Mouse (Mus musculus): ENCODE data around the gene Cntn4.

The Cntn4 gene

DNA sequence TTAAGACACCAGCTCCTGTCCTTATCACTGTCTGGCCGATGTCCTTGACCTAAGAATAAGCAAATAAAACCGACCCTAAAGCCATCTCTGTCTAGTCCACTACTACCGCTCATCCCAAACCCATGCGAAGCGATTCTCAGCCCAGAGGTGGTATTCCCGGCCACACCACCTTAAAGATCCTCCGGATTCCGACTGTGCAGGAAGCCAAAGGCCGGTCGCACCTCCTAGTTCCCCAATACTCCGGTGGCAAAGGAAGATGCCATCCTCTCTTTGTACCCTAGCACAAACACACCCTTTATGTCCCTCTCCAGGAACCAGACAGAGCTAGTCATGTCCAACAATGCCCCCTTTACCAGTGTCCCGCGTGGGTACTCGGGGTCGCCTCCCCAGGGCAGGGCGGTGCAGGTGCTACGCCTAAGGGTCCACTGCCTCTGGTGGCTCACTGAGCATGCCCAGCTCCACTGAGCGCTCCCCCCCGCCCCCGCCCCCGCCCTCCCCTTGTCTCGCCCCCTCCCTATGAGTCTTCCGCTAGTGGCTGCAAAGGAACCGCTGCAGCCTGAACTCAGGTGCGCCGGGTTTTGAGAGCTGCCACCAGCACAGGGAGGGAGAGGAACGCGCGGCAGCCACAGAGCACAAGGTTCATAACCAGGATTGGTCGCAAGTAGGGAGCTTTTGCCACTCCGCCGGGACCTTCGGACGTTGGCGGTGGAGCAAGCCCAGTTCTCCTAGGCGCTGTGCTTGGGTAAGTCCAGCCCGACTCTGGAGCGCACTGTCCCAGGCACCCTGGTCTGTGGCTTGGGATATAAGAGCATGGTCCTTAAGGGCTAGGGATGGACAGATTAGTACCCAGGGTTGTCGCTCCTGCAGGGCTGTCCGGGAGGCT, at the start of gene Cntn4:
Cntn4 (plus strand) TSS at position 512 of the 883 bp plus-strand sequence.
- peak; percentile 84 for DNase-seq (ENCODE audit: low spot score)

DNA sequence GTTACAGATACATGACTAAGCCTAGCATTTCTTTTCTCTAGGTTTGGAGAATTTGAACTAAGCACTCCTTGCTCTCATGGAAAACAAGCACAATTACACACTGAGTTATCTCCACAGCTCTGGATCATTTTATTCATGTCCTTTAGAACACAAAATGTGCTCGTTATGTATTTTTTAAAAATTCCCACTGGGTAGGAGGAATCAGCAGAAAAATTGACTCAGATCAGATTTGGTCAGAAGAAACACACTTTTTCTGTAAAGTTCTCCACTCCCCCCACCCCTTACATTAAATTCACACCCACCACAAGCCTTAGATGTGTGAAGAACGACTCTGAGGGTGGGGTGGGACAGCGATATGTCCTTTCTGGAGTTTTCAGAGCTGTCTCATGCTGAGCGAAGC, 3.2 kb upstream of the Cntn4 start:
- DNase-seq (ENCODE audit: low spot score), result no peak

DNA sequence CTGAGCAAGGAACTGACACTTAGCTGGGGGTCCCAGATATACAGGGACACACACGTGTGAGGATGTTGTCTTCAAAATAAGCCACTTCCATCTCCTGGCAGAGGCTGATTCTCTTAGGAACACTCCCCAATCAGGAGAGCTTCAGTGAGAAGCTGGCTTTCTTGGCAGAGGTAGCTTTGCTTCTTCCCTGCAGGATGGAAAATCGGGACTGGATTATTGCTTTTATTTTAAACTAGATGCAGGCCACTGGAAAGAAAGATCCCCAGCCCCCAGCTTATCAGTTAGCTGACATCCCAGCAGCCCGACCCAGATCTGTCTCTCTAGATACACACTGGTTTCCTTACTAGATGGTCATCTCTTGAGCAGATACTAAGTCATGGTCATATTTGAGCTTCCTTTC, 2.4 kb upstream of the Cntn4 start:
- peak; percentile 55 for DNase-seq (ENCODE audit: low spot score)

DNA sequence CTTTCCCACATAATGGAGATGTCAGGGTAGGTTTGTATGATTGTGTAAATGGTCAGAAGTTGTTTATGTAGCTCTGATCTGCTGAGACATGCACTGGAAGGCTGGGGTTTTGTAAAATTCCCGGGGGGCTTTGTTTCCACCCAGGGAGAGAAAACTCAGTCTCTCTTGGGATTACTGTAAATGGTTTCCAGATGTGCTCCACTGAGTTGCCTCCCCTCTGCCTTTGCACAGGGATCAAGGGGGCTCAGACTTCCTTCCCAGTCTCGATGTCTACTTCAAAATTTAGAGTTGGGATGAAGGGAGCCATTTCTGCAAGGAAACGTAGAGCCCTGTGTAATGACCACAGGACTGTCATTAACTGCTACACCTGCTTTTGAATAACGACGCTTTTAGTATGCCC, 823 bp upstream of the Cntn4 start:
- DNase-seq (ENCODE audit: low spot score), result peak; percentile 39

DNA sequence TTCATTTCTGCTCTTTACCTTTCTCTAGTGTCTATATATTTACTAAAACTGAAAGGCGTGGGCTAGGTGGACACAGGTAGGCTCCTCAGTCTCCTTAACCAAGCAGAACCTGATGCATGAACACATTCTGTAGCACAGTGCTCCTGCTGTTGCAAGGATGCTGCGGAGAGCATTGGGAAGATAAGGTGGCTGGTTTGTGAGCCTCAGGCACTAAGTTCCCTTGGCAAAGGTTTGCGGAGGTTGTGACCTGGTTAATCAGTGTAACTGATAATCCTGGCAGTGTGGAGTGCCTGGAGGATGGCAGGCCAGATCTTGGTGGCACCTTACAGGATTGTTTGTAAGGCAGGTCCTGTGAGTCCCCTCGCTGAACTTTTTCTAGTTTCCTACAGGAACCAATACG, 1.3 kb downstream of the Cntn4 start:
- peak; percentile 29 for DNase-seq (ENCODE audit: low spot score)

DNA sequence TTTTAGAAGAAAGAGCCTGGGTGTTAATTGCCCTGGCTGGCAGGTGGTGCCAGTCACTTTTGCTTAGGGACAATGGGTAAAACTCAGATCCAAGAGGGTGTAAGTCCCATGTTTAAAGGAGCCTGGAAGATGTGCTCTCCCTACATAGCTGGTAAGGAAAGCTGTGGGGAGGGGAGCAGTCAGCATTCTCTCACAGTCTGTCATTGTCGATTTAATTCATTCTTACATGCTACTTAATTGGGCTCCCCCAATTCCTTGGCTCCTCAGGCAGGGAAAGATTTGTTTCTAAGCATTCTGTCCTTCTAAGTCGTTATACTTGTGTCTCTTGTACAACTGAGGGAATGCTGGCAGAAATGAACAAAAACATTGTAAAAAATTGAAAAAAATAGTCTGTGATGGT, 4.0 kb downstream of the Cntn4 start:
- peak; percentile 58 for DNase-seq (ENCODE audit: low spot score)

DNA sequence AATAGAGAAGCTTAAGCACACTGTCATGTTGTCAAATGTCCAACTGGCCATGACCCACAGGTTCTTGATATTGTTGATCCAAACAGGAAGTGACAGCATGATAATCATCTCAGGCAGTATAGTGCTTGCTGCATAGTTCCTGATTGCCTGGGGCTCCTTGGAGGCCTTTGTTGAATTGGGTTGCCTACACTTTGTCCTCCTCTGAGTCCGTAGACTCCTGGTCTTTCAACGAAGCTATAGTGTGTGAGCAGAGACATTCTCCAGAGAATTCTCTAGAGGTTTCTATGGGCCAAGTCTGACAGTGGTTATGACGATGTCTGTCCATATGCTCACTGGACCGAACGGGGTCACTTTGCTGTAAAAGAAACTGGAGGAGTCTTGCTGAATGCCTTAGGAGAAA, 5.8 kb downstream of the Cntn4 start:
- DNase-seq (ENCODE audit: low spot score), result peak; percentile 74

DNA sequence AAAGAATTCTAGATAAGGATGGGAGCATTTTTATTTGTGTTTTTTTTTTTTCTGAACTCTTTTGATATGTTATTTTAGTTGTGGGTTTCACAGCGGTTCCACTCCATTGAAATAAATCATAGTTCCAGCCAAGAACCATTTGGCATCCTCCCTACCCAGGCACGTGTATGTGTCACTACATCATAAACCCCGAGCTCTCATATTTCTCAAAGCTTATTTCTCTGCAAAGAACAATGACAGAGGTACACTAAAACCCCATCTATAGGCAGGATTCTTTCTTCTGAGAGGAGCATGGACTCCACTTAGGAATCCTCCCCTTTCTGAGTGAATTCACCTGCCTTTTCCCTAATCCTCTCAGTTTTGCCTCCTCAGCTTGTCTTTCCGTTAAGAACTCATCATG, 6.7 kb downstream of the Cntn4 start:
- DNase-seq (ENCODE audit: low spot score), result no peak

DNA sequence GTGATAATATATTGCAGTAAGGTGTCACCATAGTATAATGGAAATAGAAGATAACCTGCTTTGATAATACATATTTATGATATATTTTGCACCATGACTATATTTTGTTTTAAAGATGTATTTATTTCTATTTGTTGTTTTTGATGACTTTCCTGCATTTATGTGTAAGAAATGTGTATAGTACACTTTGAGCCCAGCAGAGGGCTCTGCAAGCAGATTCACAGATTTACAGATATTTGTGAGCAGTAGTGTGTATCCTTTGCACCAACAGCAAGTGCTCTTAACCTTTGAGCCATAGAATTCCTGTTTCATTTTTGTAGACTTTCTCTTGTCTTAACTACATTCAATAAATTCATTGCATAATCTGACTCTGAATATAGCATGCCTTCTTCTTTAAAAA, 10.7 kb downstream of the Cntn4 start:
- DNase-seq (ENCODE audit: low spot score), result no peak

DNA sequence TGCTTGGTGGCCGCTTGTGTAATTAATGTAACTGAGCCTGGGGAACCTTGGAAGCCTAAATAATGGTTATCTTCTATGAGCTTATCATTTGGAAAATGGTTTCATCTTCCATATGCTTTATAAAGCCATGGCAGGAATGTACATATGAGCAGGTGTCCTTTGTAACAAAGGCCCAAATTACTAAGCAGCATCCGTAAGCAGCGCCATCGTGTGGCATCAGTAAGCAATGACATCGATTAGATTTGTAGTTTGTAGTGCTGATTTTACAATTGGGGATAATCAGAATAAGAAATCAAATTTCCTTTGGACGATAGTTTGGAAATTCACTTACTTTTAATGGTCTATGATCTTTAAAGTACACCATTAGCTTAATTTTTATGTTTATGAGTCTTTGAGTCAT, 64.6 kb downstream of the Cntn4 start:
- DNase-seq (ENCODE audit: low spot score), result peak; percentile 49

DNA sequence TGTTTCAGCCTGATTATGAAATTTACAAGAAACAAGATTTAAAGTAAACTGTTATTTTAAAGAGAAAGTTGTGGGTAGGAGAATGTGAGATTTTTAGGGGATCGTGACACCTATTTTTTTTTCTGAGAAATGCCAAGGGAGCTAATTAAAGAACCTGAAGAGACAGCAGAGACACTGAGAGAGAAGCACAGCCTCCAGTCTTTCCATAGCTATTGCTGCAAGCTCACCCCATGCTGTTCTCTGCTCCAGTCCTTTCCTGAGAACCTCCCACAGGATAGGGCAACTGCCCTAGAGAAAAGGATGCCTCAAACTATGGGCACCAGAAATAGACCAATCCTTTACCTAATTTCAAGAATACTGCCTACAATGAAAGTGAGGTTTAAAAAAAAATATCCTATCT, 103.2 kb downstream of the Cntn4 start:
- no peak for DNase-seq (ENCODE audit: low spot score)

DNA sequence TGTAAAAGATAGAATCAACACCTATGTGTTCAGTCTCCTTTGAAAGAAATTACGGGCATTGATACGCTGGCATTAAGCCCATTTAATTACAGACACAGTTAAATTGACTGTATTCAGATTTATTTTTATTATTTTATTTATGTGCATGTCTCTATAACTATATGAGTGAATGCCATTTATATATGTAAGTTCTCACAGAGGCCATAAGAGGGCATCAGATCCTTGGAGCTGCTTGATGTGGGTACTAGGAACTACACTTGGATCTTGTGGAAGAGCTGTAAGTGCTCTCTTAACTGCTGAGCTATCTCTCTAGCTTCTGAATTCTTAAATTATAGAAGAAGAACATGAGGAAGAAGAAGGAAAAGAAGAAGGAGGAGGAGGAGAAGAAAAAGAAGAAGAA, 111.0 kb downstream of the Cntn4 start:
- DNase-seq (ENCODE audit: low spot score), result peak; percentile 31

DNA sequence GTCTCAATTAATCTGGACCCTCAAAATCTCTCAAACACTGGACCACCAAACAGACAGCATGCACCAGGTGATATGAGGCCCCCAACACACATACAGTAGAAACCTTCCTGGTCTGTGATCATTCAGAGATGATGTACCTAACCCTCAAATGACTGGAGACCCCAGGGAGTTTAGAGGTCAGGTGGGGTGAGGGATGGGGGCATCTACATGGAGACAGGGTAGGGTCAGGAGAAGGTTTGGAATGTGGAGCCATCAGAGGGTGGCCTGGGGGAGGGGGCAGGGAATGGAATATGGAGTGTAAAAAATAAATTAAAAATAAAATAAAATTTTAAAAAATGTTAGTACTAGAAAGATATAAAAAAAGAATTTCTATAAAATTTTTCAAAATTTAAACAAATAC, 157.6 kb downstream of the Cntn4 start:
- no peak for DNase-seq (ENCODE audit: low spot score)

DNA sequence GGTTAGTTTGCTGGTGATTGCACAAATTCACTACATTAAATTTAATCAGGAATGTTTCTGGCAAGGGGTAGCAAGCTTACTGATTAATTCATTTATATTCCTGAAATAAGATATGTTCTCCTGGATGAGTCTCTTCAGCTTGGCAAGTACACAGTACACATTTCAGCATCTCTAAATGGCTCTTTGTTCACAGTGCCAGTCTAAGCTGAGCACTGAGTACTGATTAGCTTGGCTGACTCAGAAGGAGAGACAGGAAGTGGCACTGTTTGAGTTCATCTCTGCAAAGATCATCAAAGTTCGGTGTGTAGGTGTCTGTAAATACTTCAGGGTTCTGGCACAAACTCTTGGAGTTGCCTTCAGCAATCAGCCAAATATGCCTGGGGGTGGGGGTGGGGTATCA, 169.8 kb downstream of the Cntn4 start:
- no peak for DNase-seq (ENCODE audit: low spot score)

DNA sequence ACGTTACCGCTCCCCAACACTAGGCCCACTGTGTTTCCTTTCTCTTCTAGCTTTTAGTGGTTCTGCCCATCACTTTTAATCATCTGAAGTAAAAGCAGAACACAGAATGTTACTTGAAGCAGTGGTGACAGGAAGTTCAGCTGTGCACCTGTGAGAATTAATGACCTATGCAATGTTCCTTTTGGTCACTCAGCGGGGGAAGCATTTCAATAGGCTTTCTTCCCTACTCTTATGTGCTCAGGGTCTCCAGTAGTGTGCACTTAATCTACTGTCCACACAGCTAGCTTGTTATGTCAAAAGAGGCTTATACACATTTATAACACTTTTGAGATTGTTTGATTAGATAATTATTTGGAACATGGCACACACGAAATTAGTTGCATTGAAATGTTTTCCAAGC, 215.4 kb downstream of the Cntn4 start:
- peak; percentile 2 for DNase-seq (ENCODE audit: low spot score)

DNA sequence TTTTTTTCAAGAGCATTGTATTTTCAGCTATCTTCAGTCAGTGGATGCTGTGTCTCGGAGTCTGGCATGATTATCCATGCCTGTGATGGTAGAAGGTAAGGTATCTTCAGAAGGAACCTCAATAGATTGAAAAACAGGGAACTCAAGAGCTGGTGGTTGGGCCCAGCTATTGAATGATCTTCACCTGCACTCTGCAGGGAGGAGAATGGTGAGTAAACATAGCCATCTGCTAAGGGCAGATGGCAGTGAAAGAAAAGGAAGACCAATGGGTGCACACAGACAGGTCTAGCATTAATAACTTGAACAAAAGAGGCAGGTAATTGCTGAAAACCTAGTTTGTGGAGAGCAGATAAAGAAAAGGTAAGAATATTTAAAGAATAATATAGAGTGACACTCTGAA, 261.0 kb downstream of the Cntn4 start:
- no peak for DNase-seq (ENCODE audit: low spot score)

DNA sequence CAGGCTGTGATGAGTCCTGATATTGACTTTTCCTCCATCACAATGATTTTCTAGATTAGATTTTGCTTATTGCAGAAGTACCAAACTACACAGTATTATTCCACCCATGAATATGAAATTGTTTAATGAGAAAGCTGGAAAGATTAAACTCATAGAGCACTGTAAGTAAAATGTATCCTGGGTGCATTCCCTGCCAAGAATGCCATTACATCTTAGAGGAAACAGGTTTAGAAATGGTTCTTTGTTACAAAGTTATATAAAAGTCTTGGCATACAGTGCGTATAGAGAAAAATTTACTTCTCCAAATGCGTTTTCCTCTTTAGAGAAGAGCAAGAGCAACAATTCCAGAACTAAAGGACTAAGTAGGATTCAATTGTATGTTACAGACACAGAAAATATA, 261.8 kb downstream of the Cntn4 start:
- DNase-seq (ENCODE audit: low spot score), result no peak

DNA sequence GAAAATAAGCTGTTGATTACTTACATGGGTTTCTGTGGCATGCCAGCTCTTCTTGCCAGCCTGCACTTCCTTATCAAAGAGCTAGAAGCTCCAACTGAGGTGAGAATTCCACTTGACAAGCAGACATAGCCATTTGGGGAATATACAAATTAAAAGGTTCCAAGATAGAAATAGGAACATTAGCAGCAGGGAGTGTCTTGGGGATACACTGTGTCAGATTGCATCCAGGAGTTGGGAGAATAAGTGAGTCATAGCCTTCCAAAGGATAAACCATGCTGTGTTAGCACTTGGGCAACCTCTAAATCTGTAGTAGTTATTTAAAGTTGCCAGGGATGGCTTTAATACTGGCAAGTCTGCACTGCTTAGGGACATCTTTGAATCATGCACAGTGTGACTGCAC, 263.1 kb downstream of the Cntn4 start:
- no peak for DNase-seq (ENCODE audit: low spot score)

DNA sequence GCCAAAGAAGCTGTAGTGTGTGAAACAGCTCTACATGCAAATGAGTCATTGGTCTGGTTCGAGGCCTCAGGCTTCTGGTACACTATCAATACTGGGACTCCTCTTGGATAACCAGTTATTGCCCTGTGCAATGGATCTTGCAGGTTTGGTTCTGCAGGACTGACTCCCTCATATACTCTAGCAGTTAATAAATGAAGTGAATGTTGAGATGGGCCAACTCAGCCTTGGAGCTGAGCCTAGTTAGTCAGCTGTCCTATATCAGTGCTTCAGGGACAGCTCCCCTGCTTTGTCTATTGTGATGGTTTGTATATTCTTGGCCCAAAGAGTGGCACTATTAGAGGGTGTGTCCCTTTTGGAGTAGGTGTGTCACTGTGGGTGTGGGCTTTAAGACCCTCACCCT, 314.0 kb downstream of the Cntn4 start:
- DNase-seq (ENCODE audit: low spot score), result no peak

DNA sequence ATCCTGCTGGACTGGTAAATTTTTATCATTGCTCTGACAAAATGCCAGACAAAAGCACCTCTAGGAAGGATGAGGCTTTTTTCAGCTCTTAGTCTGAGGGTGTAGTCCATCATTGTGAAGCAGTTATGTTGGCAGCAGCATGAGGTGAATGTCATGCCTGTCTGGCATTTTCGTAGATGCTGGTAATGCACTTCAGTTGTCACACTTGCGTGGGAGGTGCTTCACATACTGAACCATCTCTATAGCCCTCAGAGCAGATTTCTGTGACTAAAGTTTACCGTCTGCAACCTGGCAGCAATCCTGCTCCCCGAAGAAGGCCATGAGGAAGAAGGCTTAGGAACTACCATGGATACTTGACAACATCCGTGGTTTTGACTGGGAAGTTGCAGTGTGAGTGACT, 335.6 kb downstream of the Cntn4 start:
- DNase-seq (ENCODE audit: low spot score), result no peak

DNA sequence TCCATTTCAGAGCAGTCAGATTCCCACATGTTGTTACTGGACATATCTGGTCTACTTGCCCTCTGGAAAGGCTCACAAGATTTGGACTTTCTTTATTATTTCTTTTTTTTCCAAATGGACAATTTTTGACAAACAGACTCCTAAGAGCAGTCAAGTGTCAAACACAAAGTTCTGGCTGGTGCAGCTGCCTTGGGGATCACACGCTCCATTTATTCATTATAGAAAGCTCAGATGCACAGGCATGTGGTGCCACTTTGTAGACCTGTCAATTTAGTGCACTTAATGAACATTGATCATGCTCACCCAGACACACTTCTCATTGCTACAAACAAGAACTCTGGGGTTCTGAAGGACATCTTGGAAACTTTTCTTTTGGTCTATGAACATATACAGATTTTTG, 337.7 kb downstream of the Cntn4 start:
- peak; percentile 85 for DNase-seq (ENCODE audit: low spot score)

DNA sequence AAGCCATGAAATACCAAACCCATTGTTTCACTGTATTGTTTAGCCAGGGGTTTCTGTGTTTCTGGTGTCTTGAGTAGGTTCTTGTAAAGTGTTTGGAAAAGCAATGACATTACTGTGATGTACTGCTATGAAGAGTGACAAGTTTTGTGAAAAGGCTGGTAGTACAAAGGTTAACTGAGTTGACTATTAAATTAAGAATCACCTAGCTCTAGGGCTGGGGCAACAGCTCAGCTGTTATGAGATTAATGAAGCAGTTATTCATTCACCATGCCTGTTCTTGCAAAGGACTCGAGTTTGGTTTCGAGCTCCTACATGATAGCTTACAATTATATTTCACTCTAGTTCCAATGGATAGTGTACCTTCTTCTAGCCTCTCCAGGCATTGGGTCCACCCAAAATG, 371.4 kb downstream of the Cntn4 start:
- DNase-seq (ENCODE audit: low spot score), result no peak

DNA sequence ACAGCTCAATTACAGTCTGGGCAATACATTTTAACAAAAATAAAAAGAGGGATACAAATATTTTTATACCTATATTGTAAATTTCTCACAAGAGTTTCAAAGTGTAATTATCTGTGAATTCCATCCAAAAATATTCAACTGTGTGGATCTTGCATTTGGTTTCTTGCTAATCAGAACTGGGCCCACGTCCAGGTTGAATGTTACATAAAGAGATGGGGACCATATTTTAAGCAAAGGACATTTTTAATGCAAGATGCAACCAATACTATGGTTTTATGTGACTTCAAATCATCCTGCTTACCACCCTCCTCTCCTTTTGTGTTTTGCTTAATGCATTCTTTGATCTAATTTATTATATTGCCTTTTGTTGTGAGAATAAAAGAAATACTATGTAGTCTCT, 378.7 kb downstream of the Cntn4 start:
- DNase-seq (ENCODE audit: low spot score), result no peak

DNA sequence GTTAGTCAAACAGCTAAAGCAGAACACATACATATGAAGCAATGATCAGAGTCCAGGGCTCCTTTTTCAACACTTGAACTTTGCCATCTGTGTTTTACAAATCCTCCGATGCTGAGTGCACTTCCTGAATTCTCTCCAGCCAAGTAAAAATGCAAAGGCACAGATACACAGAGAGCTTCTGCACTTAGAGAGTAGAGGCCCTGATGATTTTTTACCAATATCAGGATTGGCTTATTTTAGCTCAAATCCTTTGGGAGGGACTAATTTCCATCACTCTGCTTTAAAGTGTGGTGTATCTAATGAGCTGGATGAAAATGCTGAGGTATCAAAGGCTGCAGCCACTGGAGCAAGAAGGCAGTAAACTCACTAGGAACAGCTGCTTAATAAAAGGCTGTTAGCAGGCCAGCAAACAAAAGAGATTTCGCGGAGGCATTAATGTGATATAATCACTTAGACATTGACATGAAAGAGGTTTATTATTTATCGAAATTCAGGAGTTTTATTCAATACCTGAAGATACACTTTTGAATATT, 400.7 kb downstream of the Cntn4 start:
- peak; percentile 64 for DNase-seq (ENCODE audit: low spot score)
